Mouse (Mus musculus): Measurements from ENCODE around the gene Hist1h2br. TPM values are rescaled to one million over a fixed set of nuclear protein-coding genes. Genes with fewer than 3 reads are reported as not detected.
A peak's percentile ranks its signal among the peaks of the same experiment; 100 is the strongest.
"Not testable (repeated sequence)": the region's sequence is repeated elsewhere in the genome, so short reads cannot be mapped to it uniquely, and the experiment has no call there.

Hist1h2br gene
- total RNA-seq (2021): 100 to 1,000 TPM; 207 to 269 TPM
- long read RNA-seq, experiment 1, partial matches to known transcripts: 0 of 1 reads
- long read RNA-seq, experiment 1, other reads (novel, unspliced or antisense): 0 of 1 reads
- long read RNA-seq, experiment 2: 0 reads

- not testable (repeated sequence) for DNase-seq
Measured at GRCm38 (mm10) chr13:21833461-21833860, at the start of gene Hist1h2br, which contains the start of gene Hist1h2ap. Gene Hist1h2br (plus strand): TSS chr13:21833743. Gene Hist1h2ap (minus strand): TSS chr13:21833507.

DNA sequence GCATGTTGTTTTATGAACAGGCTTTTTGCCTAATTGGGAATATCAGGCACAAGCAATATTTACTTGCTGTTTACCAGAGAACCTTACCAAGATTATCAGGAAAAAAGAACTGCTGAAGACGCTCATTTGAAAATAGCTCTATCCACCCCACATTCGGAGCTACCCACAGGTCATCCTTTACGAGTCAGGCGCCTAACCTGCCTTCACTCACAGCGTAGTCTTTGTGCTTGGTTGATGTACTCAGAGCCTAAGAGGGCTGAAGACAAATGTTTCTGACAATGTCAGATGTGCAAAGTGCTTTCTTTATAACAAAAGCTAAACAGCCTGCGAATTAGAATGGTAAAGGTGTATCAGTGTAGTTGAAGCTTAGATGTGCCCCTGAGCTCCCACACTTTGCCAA, 49.2 kb upstream of the Hist1h2br start:
- DNase-seq: no peak

GRCm38 (mm10) chr13:21786189-21786898, 47.2 kb upstream of the Hist1h2br start:
- no peak for DNase-seq

GRCm38 (mm10) chr13:21786899-21787629, 46.5 kb upstream of the Hist1h2br start, which contains the start of the genes Hist1h2an and Hist1h2bp:
Gene Hist1h2an (minus strand): TSS chr13:21787218.
Gene Hist1h2bp (plus strand): TSS chr13:21787461.
- DNase-seq: peak; percentile 85

DNA sequence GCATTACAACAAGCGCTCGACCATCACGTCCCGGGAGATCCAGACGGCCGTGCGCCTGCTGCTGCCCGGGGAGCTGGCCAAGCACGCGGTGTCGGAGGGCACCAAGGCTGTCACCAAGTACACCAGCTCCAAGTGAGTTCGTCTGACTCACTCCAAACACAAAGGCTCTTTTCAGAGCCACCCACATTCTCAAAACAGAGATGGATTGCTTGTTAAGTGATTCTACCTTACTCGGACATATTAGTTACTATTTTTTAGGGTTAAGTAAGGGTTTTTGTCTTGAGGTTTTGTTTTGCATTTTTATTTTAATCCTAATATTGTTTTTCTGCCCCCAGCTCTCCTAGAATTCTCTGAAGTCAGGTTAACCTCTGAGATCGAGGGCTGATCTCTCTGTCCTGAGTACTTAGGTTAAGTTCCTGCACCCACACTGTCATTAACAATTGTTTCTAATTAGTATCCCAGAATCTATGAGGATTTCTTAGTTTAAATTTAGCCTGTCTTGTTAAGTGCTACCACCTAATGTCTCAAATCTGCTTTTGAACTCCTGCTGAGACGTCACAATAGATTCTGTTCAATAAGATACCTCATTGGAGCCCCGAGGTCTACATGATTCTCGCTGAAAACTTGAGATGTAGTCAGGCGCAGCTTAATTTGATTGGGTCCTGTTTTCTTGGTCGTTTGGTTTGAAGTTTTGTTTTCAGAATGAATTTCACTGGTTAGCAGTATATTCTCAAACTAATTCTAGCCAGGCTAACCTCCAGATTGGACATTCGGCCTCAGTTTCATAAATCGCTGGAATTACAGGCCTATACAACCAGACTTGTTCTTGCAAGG, 45.6 kb upstream of the Hist1h2br start:
- DNase-seq: no peak

- no peak for DNase-seq
Measured at GRCm38 (mm10) chr13:21789925-21790324, 43.6 kb upstream of the Hist1h2br start.

- DNase-seq: peak; percentile 36
Measured at GRCm38 (mm10) chr13:21790601-21791283, 42.8 kb upstream of the Hist1h2br start.

DNA sequence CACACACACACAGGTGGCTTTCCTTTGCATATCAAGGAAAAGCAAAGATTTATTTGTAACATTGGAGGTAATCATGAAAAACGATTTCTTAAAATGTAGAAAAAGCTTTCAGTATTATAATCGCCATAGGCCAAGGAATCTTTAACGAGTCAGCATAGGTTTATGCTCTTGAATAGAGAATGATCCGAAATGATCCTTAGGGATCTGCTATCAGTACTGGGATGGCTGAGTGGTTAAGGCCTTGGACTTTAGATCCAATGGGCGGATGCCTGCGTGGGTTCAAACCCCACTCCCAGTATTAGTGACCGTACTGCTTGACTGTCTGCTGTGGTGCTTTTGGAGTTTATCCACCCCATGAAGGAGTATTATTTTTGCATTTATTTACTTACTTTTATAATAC, 38.0 kb upstream of the Hist1h2br start:
- no peak for DNase-seq

- not testable (repeated sequence) for DNase-seq
Measured at GRCm38 (mm10) chr13:21797163-21797562, 36.4 kb upstream of the Hist1h2br start.

DNA sequence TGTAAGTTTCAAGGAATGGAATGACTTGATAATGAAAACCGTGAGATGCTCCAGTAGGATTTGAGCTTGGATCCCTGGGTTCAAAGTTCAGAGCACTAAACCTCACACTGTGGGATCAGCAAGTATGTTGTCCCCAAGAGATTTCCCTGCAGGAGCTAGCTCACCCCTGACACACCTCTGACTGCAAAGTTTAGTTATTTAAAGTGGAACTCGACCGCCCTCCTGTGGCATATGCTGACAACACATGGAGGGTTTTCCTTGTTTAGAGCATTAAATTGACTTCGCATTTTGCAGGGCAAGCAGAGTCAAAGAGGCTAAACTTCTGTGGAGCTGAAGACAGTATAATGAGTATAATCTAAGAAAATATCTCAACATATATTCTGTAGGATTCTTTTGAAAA, 30.5 kb upstream of the Hist1h2br start:
- not testable (repeated sequence) for DNase-seq

DNA sequence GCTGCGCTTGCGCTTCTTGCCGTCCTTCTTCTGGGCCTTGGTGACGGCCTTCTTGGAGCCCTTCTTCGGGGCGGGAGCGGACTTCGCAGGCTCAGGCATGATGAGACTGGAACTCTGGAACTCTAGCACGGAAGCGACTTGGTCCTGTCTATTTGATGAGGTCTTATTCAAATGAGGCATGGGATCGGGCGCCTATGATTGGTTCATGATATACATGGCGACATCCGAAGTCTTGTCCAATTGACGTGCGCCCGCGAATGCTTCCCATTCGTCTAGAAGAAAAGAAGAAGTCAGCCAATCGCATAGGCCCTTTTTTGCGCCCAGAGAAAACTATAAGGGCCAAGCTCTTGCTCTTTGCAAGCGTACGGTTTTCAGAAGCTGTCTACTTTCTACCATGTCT, 23.5 kb upstream of the Hist1h2br start, which contains the start of the genes Hist1h2bq and Hist1h2ao:
Hist1h2bq (minus strand) TSS at position 125 of the 400 bp plus-strand sequence.
Hist1h2ao (plus strand) TSS at position 393 of the 400 bp plus-strand sequence.
- DNase-seq: not testable (repeated sequence)

DNA sequence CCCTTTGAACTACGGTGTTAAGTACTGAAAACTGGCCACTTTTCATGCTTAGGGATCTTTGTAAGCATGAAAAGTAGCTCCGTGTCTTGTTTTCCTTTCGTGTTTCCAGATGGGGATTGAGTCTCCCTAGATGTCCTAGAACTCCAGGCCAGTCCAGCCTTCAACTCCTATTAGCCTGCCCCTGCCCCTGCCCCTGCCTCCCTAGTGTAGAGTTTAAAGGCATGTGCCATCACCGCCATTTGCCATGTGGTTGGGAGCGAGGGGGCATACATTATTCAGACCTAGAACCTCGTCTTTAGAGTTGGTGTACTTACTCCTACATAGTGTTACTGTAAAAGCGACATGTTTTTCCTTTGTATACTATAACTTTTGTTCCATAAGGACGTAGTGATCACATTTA, 22.5 kb upstream of the Hist1h2br start:
- not testable (repeated sequence) for DNase-seq

- DNase-seq: peak; percentile 61
Measured at GRCm38 (mm10) chr13:21811539-21811938, 22.0 kb upstream of the Hist1h2br start, which contains the start of gene Hist1h4m. Gene Hist1h4m (plus strand): TSS chr13:21811746.

- not testable (repeated sequence) for DNase-seq
Measured at GRCm38 (mm10) chr13:21812092-21812491, 21.5 kb upstream of the Hist1h2br start.

DNA sequence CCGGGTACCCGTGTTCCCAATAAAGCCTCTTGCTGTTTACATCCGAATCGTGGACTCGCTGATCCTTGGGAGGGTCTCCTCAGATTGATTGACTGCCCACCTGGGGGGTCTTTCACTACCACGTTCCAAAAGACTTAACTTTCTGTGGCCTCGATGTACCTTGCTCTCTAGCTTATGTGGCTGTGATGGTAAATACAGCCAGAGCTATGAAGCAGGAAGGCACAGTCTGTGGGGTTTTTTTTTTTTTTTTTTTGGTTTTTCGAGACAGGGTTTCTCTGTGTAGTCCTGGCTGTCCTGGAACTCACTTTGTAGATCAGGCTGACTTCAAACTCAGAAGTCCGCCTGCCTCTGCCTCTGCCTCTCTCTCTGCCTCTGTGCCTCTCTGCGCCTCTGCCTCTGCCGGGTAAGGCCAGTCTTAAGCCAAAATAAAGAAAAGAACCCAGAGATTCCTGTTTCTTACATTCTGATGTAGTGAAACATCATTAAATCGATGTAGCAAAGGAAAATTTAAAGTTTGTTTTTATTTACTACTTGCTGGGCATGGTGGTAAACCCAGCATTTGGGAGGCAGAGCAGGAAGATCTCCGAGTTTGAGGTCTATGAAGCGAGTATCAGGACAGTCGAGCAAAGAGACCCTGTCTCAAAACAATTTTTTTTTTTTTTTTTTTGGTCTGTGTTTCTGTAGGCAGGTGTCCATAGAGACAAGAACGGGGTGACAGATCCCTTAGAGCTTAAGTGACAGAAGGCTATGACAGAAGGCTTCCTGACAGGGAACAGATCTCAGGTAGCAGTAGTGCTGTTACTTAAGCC, 13.3 kb upstream of the Hist1h2br start:
- not testable (repeated sequence) for DNase-seq

- no peak for DNase-seq
Measured at GRCm38 (mm10) chr13:21828511-21828910, 5.0 kb upstream of the Hist1h2br start.

GRCm38 (mm10) chr13:21830344-21830743, 3.2 kb upstream of the Hist1h2br start:
- no peak for DNase-seq

DNA sequence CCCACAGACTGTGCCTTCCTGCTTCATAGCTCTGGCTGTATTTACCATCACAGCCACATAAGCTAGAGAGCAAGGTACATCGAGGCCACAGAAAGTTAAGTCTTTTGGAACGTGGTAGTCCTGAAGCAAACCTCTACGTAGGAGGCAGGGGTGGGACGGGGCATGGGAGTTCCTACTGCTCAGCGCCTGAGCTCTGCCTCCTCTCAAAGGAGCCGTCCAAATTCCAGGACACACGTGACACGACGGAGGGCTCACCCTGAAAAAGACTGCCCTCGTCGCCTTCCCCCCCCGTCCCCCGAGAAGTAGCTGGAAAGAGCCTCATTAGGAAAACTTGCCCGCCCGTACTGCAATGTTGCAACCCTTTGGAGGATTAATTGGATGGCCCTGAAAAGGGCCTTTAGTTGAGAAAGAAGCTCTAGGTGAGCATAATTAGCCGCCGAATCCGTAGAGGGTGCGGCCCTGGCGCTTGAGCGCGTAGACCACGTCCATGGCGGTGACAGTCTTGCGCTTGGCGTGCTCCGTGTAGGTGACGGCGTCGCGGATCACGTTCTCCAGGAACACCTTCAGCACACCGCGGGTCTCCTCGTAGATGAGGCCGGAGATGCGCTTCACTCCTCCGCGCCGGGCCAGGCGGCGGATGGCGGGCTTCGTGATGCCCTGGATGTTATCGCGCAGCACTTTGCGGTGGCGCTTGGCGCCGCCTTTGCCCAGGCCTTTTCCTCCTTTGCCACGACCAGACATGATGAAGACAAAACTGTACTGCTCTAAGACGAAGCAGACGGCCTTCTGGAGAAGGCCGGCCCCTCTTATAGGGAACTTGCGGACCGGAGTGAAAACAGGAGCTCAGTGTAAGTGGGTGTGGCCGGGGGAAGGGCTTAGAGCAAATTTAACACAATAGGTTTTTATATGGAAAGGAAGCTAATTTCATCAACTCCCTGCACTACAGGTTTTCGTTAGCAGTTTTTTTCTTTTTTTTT, 1.8 kb upstream of the Hist1h2br start, which contains the start of gene Hist1h4n:
Hist1h4n (minus strand) TSS at position 779 of the 977 bp plus-strand sequence.
- DNase-seq: peak; percentile 35

DNA sequence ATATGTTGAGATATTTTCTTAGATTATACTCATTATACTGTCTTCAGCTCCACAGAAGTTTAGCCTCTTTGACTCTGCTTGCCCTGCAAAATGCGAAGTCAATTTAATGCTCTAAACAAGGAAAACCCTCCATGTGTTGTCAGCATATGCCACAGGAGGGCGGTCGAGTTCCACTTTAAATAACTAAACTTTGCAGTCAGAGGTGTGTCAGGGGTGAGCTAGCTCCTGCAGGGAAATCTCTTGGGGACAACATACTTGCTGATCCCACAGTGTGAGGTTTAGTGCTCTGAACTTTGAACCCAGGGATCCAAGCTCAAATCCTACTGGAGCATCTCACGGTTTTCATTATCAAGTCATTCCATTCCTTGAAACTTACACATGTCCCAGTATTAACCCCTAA, 7.0 kb downstream of the Hist1h2br start:
- not testable (repeated sequence) for DNase-seq

All from adrenal gland, postnatal 10 days (tissue).